Mouse (Mus musculus): Measurements from ENCODE around the gene Ankrd65. TPM values are rescaled to one million over a fixed set of nuclear protein-coding genes. Genes with fewer than 3 reads are reported as not detected.

The Ankrd65 gene
- polyA plus RNA-seq, 1 experiment from 2014 or later, result 0.34 TPM

GRCm38 (mm10) chr4:155831831-155832230 lies 41.6 kb downstream of the Ankrd65 start:
- Histone ChIP-seq H3K4me3 (ENCODE audit: low read depth, low read length) (peak overlapping the region; percentile 98), H3K36me3 (replicated peaks; ENCODE audit: insufficient read depth, low read length) (peaks cover 12% of the 10 kb centered on the region), H3K27ac (ENCODE audit: low read depth) (peak overlapping the region; percentile 91), H3K9ac (replicated peaks) (peak overlapping the region; percentile 95), H3K27me3 (ENCODE audit: insufficient read depth, low read length) (no peaks in the 10 kb centered on the region), H3K4me2 (ENCODE audit: low read depth, low read length) (peak overlapping the region; percentile 80), H3K9me3 (ENCODE audit: low read length) (no peaks in the 10 kb centered on the region), H3K4me1 (ENCODE audit: insufficient read depth) (peaks cover 23% of the 10 kb centered on the region)
- ATAC-seq, result peak; percentile 16
- WGBS (ENCODE audit: insufficient replicate concordance), result under 1% methylated on average over 25 of the region's 25 CpGs
- DNase-seq, result no peak
- no peak for TF ChIP-seq EP300 (IDR thresholded peaks at IDR 0.05; ENCODE audit: low read depth)
- TF ChIP-seq CTCF (IDR thresholded peaks at IDR 0.05; ENCODE audit: low read depth), result no peak

DNA sequence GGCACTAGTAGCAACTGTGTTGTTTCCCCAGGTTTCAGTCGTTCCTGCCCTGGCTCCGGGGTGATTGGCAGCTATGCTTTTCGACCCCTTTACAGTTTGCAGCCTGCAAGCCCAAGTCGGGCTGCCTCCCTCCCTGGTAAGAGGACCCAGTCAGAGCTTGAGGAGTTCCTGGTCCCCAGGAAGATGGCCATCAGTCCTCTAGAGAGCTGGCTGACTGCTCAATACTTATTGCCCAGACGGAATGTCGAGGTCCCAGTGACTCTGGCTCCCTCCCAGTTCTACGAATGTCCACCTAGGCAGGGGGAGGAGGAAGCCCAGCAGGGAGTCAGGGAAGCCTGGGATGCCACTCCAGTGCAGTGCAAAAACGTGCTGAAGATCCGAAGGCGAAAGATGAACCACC lies 42.1 kb downstream of the Ankrd65 start:
- H3K27ac ChIP-seq (ENCODE audit: low read depth), result peak overlapping the region; percentile 91
- peak overlapping the region; percentile 80 for H3K4me2 ChIP-seq (ENCODE audit: low read depth, low read length)
- DNase-seq (no peak), ATAC-seq (no peak)
- 48% methylated on average over 10 of the region's 10 CpGs for WGBS (ENCODE audit: insufficient replicate concordance)
- no peaks in the 10 kb centered on the region for H3K27me3 ChIP-seq (ENCODE audit: insufficient read depth, low read length)
- peak overlapping the region; percentile 98 for H3K4me3 ChIP-seq (ENCODE audit: low read depth, low read length)
- peaks cover 23% of the 10 kb centered on the region for H3K4me1 ChIP-seq (ENCODE audit: insufficient read depth)
- TF ChIP-seq EP300 (IDR thresholded peaks at IDR 0.05; ENCODE audit: low read depth), result no peak
- no peak for TF ChIP-seq CTCF (IDR thresholded peaks at IDR 0.05; ENCODE audit: low read depth)
- H3K9me3 ChIP-seq (ENCODE audit: low read length), result no peaks in the 10 kb centered on the region
- H3K9ac ChIP-seq (replicated peaks), result peak overlapping the region; percentile 95
- H3K36me3 ChIP-seq (replicated peaks; ENCODE audit: insufficient read depth, low read length), result peaks cover 8% of the 10 kb centered on the region; the same call in 1 of the 2 replicates

- no peak overlapping the region for H3K9ac ChIP-seq (replicated peaks)
- no peak for ATAC-seq
- peaks cover 23% of the 10 kb centered on the region for H3K4me1 ChIP-seq (ENCODE audit: insufficient read depth)
- no peak overlapping the region for H3K4me2 ChIP-seq (ENCODE audit: low read depth, low read length)
- H3K4me3 ChIP-seq (ENCODE audit: low read depth, low read length), result no peak overlapping the region
- peaks cover 8% of the 10 kb centered on the region; the same call in 1 of the 2 replicates for H3K36me3 ChIP-seq (replicated peaks; ENCODE audit: insufficient read depth, low read length)
- no peaks in the 10 kb centered on the region for H3K27me3 ChIP-seq (ENCODE audit: insufficient read depth, low read length)
- DNase-seq, result no peak
- WGBS (ENCODE audit: insufficient replicate concordance), result 74% methylated on average over 4 of the region's 4 CpGs
- TF ChIP-seq CTCF (IDR thresholded peaks at IDR 0.05; ENCODE audit: low read depth), result no peak
- no peak for TF ChIP-seq EP300 (IDR thresholded peaks at IDR 0.05; ENCODE audit: low read depth)
- no peaks in the 10 kb centered on the region for H3K9me3 ChIP-seq (ENCODE audit: low read length)
- no peak overlapping the region for H3K27ac ChIP-seq (ENCODE audit: low read depth)
Observed at GRCm38 (mm10) chr4:155833234-155833633, 43.0 kb downstream of the Ankrd65 start.

DNA sequence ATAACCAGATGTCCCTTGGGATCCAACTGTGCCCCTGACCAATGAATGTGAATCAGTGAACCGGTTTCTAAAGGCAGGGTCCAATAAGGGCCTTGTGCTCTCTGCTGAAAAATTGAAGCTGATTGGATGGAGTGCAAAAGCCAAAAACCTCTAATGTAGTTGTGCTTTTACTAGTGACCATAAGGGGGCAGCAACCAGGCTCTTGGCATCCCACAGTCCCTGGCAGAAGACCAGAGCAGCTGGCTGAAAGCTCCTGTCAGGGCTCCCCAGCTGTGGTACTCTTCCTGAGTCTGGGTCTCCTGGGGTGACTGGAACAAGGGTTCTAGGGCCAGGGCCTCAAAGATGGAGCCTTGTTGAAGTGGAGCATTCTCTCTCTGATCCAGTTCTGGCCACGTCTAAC lies 43.6 kb downstream of the Ankrd65 start:
- Histone ChIP-seq H3K27me3 (ENCODE audit: insufficient read depth, low read length) (no peaks in the 10 kb centered on the region), H3K9ac (replicated peaks) (no peak overlapping the region), H3K4me2 (ENCODE audit: low read depth, low read length) (no peak overlapping the region), H3K9me3 (ENCODE audit: low read length) (no peaks in the 10 kb centered on the region), H3K4me1 (ENCODE audit: insufficient read depth) (peaks cover 23% of the 10 kb centered on the region), H3K4me3 (ENCODE audit: low read depth, low read length) (no peak overlapping the region), H3K36me3 (replicated peaks; ENCODE audit: insufficient read depth, low read length) (peaks cover 8% of the 10 kb centered on the region; the same call in 1 of the 2 replicates), H3K27ac (ENCODE audit: low read depth) (0 out of 2 replicates have a peak overlapping the region, but pooled peaks have one; percentile 22)
- ATAC-seq (peak; percentile 31), DNase-seq (peak; percentile 78)
- TF ChIP-seq EP300 (IDR thresholded peaks at IDR 0.05; ENCODE audit: low read depth) (no peak), CTCF (IDR thresholded peaks at IDR 0.05; ENCODE audit: low read depth) (peak; percentile 87)
- 40% methylated on average over 2 of the region's 2 CpGs for WGBS (ENCODE audit: insufficient replicate concordance)

DNA sequence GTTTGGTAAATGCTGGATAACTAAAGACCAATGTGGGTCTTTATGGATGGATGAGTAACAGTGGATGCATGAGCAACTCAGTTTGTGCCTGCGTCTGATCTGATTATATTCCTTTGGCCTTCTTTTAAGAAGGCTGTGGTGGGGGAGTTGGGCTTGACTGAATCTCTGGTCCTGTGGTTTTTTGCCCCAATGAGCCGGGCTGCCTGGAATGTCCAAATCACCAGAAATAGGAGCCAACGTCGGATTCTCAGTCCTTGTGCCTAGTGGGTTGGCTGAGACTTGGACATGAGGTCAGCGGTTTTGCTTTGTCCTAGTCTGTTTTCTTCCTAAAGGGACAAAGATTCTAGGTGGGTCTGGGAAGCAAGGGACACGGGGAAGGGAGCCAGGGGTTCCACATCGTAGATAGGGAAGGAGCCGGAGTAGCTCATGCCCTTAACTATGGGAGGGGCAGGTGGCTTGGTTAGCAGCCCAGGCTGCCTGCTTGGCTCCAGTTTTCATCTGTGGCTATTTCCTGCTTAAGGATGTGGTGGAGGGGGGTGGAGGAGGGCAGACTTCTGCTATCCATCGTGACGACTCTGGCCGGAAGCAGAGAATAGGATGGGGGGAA lies 47.3 kb downstream of the Ankrd65 start:
- no peak for ATAC-seq
- Histone ChIP-seq H3K9me3 (ENCODE audit: low read length) (no peaks in the 10 kb centered on the region), H3K36me3 (replicated peaks; ENCODE audit: insufficient read depth, low read length) (peaks cover 7% of the 10 kb centered on the region; the same call in 1 of the 2 replicates), H3K4me3 (ENCODE audit: low read depth, low read length) (no peak overlapping the region), H3K4me2 (ENCODE audit: low read depth, low read length) (no peak overlapping the region), H3K27me3 (ENCODE audit: insufficient read depth, low read length) (peaks cover 4% of the 10 kb centered on the region; the same call in 1 of the 2 replicates), H3K4me1 (ENCODE audit: insufficient read depth) (peaks cover 28% of the 10 kb centered on the region), H3K9ac (replicated peaks) (no peak overlapping the region), H3K27ac (ENCODE audit: low read depth) (no peak overlapping the region)
- WGBS (ENCODE audit: insufficient replicate concordance), result 43% methylated on average over 11 of the region's 11 CpGs
- peak; percentile 34 for DNase-seq
- TF ChIP-seq EP300 (IDR thresholded peaks at IDR 0.05; ENCODE audit: low read depth) (no peak), CTCF (IDR thresholded peaks at IDR 0.05; ENCODE audit: low read depth) (no peak)

DNA sequence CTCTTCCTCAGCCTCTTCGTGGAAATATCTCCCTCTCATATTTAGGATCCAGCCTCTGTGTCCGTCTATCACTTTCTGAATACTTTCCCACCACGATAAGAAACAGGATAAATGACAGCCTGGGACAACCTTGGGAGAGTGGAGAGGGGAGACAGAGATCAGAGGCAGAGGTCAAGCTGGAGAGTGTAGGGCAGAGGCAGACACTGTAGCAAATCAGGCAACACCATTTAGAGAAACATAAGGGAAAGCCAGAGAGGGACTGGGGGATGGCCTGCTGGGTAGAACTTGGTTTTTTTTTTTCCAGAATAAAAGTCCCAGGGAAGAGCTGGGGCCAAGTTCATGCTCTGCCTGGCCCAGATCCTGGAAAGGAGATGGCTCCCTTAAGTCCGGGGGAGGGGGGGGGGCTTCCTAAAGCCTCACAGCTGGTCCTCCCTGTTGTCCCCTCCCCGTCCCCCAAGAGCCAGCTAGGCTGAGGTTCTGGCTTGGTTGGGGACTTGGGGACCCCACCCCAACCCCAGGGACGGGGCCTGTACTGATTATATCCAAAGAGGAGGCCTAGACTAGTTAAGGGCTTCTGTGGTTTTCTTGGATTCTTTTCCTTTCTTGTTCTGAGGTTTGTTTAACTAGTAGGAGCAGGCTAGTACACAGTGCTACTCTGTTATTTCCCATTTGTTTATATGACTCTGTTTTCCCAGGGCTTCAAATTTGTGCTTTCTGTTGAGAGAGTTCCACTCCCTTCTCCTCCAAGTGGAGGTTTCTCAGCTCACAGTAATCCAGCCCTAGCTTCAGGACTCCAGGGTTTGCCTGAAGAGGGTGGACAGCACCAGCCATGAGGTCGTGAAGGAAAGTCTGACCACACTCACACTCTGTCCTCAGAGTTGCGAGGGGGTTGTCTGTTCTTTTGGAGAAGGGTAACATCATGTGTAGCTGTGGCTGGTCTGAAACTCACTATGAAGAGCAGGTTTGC lies 48.2 kb downstream of the Ankrd65 start:
- Histone ChIP-seq H3K27me3 (ENCODE audit: insufficient read depth, low read length) (peaks cover 4% of the 10 kb centered on the region; the same call in 1 of the 2 replicates), H3K4me2 (ENCODE audit: low read depth, low read length) (no peak overlapping the region), H3K4me1 (ENCODE audit: insufficient read depth) (peaks cover 18% of the 10 kb centered on the region), H3K4me3 (ENCODE audit: low read depth, low read length) (no peak overlapping the region), H3K36me3 (replicated peaks; ENCODE audit: insufficient read depth, low read length) (no peaks in the 10 kb centered on the region), H3K27ac (ENCODE audit: low read depth) (peak overlapping the region; percentile 51; the same call in 1 of the 2 replicates), H3K9me3 (ENCODE audit: low read length) (no peaks in the 10 kb centered on the region), H3K9ac (replicated peaks) (no peak overlapping the region; the same call in 1 of the 2 replicates)
- DNase-seq (no peak), ATAC-seq (no peak)
- TF ChIP-seq EP300 (IDR thresholded peaks at IDR 0.05; ENCODE audit: low read depth), result no peak
- TF ChIP-seq CTCF (IDR thresholded peaks at IDR 0.05; ENCODE audit: low read depth), result no peak
- WGBS (ENCODE audit: insufficient replicate concordance), result 58% methylated on average over 8 of the region's 8 CpGs
